Mouse (Mus musculus) liver, embryonic 14.5 days (tissue): Measurements from ENCODE around the gene Gdap1l1. TPM values are rescaled to one million over a fixed set of nuclear protein-coding genes. Genes with fewer than 3 reads are reported as not detected.

Source experiments
- ATAC-seq: fragments of 200-750 bp; cut with Nextera tagmentation; 2 replicates; pipeline ENCODE4 v1.8.0; 2017; ENCODE audit warnings: moderate number of reproducible peaks, mild to moderate bottlenecking, moderate library complexity; ENCODE audit not compliant: insufficient read depth
- DNase-seq, 3 experiments: peaks; one replicate each; pipeline ENCODE4 v3.0.0-alpha.2; 2012 to 2013; ENCODE audit warnings: low read depth in 3 of 3, low spot score in 3 of 3
- H3K27ac ChIP-seq: fragments of 300-500 bp; sonication (generic); 2 replicates; pipeline ENCODE4 v1.5.1; 2014; ENCODE audit warnings: moderate library complexity, mild to moderate bottlenecking, control low read depth, inconsistent platforms
- H3K27me3 ChIP-seq: fragments of 300-500 bp; sonication (generic); 2 replicates; pipeline ENCODE4 v1.6.1; 2014; ENCODE audit warnings: mild to moderate bottlenecking, low read length, moderate library complexity; ENCODE audit not compliant: control insufficient read depth, insufficient read depth
- H3K36me3 ChIP-seq: fragments of 300-500 bp; sonication (generic); replicated peaks from 2 replicates; pipeline ENCODE4 v1.6.1; 2014; ENCODE audit warnings: low read depth; ENCODE audit not compliant: control insufficient read depth, insufficient read depth
- H3K4me1 ChIP-seq, 2 experiments: fragments of 200-500 bp in 1 of 2; fragments of 300-500 bp in 1 of 2; sonication (generic) in 1 of 2; replicated peaks; 2 replicates each; pipeline ENCODE4 v1.6.1; 2012 to 2014; ENCODE audit warnings: antibody characterized with exemption in 1 of 2, inconsistent platforms in 1 of 2, low read length in 1 of 2; ENCODE audit not compliant: control insufficient read depth in 2 of 2, insufficient read depth in 2 of 2
- H3K4me2 ChIP-seq: fragments of 300-500 bp; sonication (generic); 2 replicates; pipeline ENCODE4 v1.6.1; 2014; ENCODE audit warnings: low read depth, mild to moderate bottlenecking, control low read depth, moderate library complexity
- H3K4me3 ChIP-seq, 2 experiments: fragments of 200-500 bp in 1 of 2; fragments of 300-500 bp in 1 of 2; sonication (generic) in 1 of 2; 2 replicates each; pipeline ENCODE4 v1.5.1; 2012 to 2014; ENCODE audit warnings: low read depth in 2 of 2, low read length in 2 of 2, mild to moderate bottlenecking in 2 of 2, control low read depth in 1 of 2, inconsistent platforms in 1 of 2, moderate library complexity in 1 of 2; ENCODE audit not compliant: insufficient read depth in 1 of 2
- H3K9ac ChIP-seq: fragments of 300-500 bp; sonication (generic); replicated peaks from 2 replicates; pipeline ENCODE4 v1.6.1; 2014; ENCODE audit warnings: mild to moderate bottlenecking, control low read depth, moderate library complexity
- H3K9me3 ChIP-seq: fragments of 300-500 bp; sonication (generic); 2 replicates; pipeline ENCODE4 v1.6.1; 2016; ENCODE audit warnings: low read length, mixed read lengths; ENCODE audit not compliant: control insufficient read depth
- CTCF ChIP-seq: IDR thresholded peaks from 2 replicates; pipeline ENCODE4 v1.5.1; 2016; ENCODE audit warnings: antibody characterized with exemption, low read depth, control low read depth
- EP300 ChIP-seq: IDR thresholded peaks from 2 replicates; pipeline ENCODE4 v1.6.1; 2016; ENCODE audit warnings: antibody characterized with exemption, low read depth
- WGBS: fragments of 180-500 bp; shearing (Covaris S2); extraction: QIAGEN DNeasy Blood & Tissue Kit; methylation state at CpG from one replicate; pipeline ENCODE4 v1.1.7; 2014; ENCODE audit not compliant: insufficient replicate concordance; 5-methylcytosine and 5-hydroxymethylcytosine counted together
- polyA plus RNA-seq, 2 experiments: library from polyadenylated mRNA; depleted of rRNA in 1 of 2; stranded (reverse) in 1 of 2; unstranded in 1 of 2; fragments of >200 nt; fragmentation: Nextera tagmentation in 1 of 2; extraction: Ambion mirVana in 1 of 2; gene quantifications; 2 replicates each; pipeline versions ENCODE4 v1.2.1 to v1.2.3; 2012 to 2014

The Gdap1l1 gene
- polyA plus RNA-seq, 2 experiments, result 0.03 TPM; not detected in 1

GRCm38 (mm10) chr2:163462386-163462785, 24.1 kb downstream of the Gdap1l1 start:
- WGBS, result 51% methylated on average over 5 of the region's 5 CpGs
- no peak for DNase-seq
- H3K27ac ChIP-seq, result no peak overlapping the region
- H3K4me1 ChIP-seq, result no peaks in the 10 kb centered on the region
- H3K4me3 ChIP-seq, result no peak overlapping the region
- no peaks in the 10 kb centered on the region for H3K9me3 ChIP-seq
- no peak for TF ChIP-seq CTCF
- no peak for TF ChIP-seq EP300
- H3K36me3 ChIP-seq, result no peaks in the 10 kb centered on the region
- H3K27me3 ChIP-seq, result peaks cover 2% of the 10 kb centered on the region; the same call in 1 of the 2 replicates
- no peak overlapping the region for H3K4me2 ChIP-seq
- H3K9ac ChIP-seq, result no peak overlapping the region
- no peak for ATAC-seq

- Histone ChIP-seq H3K27me3 (peaks cover 2% of the 10 kb centered on the region; the same call in 1 of the 2 replicates), H3K4me3 (no peak overlapping the region), H3K4me1 (no peaks in the 10 kb centered on the region), H3K4me2 (no peak overlapping the region), H3K9me3 (no peaks in the 10 kb centered on the region), H3K27ac (no peak overlapping the region), H3K36me3 (no peaks in the 10 kb centered on the region), H3K9ac (no peak overlapping the region)
- 66% methylated on average over 11 of the region's 11 CpGs for WGBS
- ATAC-seq, result no peak
- TF ChIP-seq CTCF (no peak), EP300 (no peak)
- no peak for DNase-seq
Observed at GRCm38 (mm10) chr2:163462801-163463200, 24.5 kb downstream of the Gdap1l1 start.

GRCm38 (mm10) chr2:163463251-163463769, 25.0 kb downstream of the Gdap1l1 start:
- TF ChIP-seq CTCF (no peak), EP300 (no peak)
- Histone ChIP-seq H3K4me2 (no peak overlapping the region), H3K4me3 (no peak overlapping the region), H3K9ac (no peak overlapping the region), H3K27me3 (peaks cover 2% of the 10 kb centered on the region; the same call in 1 of the 2 replicates), H3K36me3 (no peaks in the 10 kb centered on the region), H3K9me3 (no peaks in the 10 kb centered on the region), H3K4me1 (no peaks in the 10 kb centered on the region), H3K27ac (no peak overlapping the region)
- DNase-seq (no peak), ATAC-seq (no peak)
- WGBS, result 45% methylated on average over 10 of the region's 10 CpGs

- no peak overlapping the region for H3K27ac ChIP-seq
- no peak for ATAC-seq
- 0 out of 2 replicates have a peak, but pooled peaks cover under 1% of the 10 kb centered on the region for H3K36me3 ChIP-seq
- no peaks in the 10 kb centered on the region for H3K9me3 ChIP-seq
- H3K4me2 ChIP-seq, result no peak overlapping the region
- 64% methylated on average over 4 of the region's 4 CpGs for WGBS
- no peak overlapping the region for H3K9ac ChIP-seq
- TF ChIP-seq CTCF (no peak), EP300 (no peak)
- no peaks in the 10 kb centered on the region for H3K4me1 ChIP-seq
- peaks cover 2% of the 10 kb centered on the region; the same call in 1 of the 2 replicates for H3K27me3 ChIP-seq
- no peak overlapping the region for H3K4me3 ChIP-seq
- DNase-seq, result no peak
Observed at GRCm38 (mm10) chr2:163463998-163464397, 25.7 kb downstream of the Gdap1l1 start.

GRCm38 (mm10) chr2:163464562-163464961, 26.3 kb downstream of the Gdap1l1 start:
- Histone ChIP-seq H3K27ac (no peak overlapping the region), H3K9me3 (no peaks in the 10 kb centered on the region), H3K27me3 (no peaks in the 10 kb centered on the region), H3K4me1 (no peaks in the 10 kb centered on the region), H3K36me3 (0 out of 2 replicates have a peak, but pooled peaks cover 2% of the 10 kb centered on the region), H3K4me2 (no peak overlapping the region), H3K4me3 (no peak overlapping the region), H3K9ac (no peak overlapping the region)
- TF ChIP-seq EP300 (no peak), CTCF (no peak)
- 60% methylated on average over 6 of the region's 6 CpGs for WGBS
- ATAC-seq (no peak), DNase-seq (no peak)
